Mouse (Mus musculus) limb, embryonic 12.5 days (tissue): ENCODE results near the gene Znrf4. TPM values are rescaled to one million over a fixed set of nuclear protein-coding genes. Genes with fewer than 3 reads are reported as not detected.

Experiments used
- ATAC-seq: fragments of 200-750 bp; cut with Nextera tagmentation; 2 replicates; pipeline ENCODE4 v1.8.0; 2017; ENCODE audit warnings: low read depth, moderate TSS enrichment; ENCODE audit not compliant: insufficient number of reproducible peaks, insufficient read depth, low FRiP score, low TSS enrichment
- H3K27ac ChIP-seq: fragments of 300-500 bp; sonication (generic); 2 replicates; pipeline ENCODE4 v1.5.1; 2016; ENCODE audit warnings: mild to moderate bottlenecking, moderate library complexity
- H3K27me3 ChIP-seq: fragments of 300-500 bp; sonication (generic); 2 replicates; pipeline ENCODE4 v1.6.1; 2016; ENCODE audit warnings: mild to moderate bottlenecking, moderate library complexity
- H3K36me3 ChIP-seq: fragments of 300-500 bp; sonication (generic); 2 replicates; pipeline ENCODE4 v1.6.1; 2016; ENCODE audit warnings: mild to moderate bottlenecking, moderate library complexity
- H3K4me1 ChIP-seq: fragments of 300-500 bp; sonication (generic); replicated peaks from 2 replicates; pipeline ENCODE4 v1.6.1; 2016
- H3K4me2 ChIP-seq: fragments of 300-500 bp; sonication (generic); 2 replicates; pipeline ENCODE4 v1.6.1; 2016; ENCODE audit warnings: mild to moderate bottlenecking, moderate library complexity
- H3K4me3 ChIP-seq: fragments of 300-500 bp; sonication (generic); replicated peaks from 2 replicates; pipeline ENCODE4 v1.5.1; 2016; ENCODE audit warnings: mild to moderate bottlenecking
- H3K9ac ChIP-seq: fragments of 300-500 bp; sonication (generic); replicated peaks from 2 replicates; pipeline ENCODE4 v1.6.1; 2016; ENCODE audit warnings: mild to moderate bottlenecking, moderate library complexity
- H3K9me3 ChIP-seq: fragments of 300-500 bp; sonication (generic); 2 replicates; pipeline ENCODE4 v1.6.1; 2016; ENCODE audit warnings: mild to moderate bottlenecking, moderate library complexity
- WGBS: fragments of 180-500 bp; shearing (Covaris S2); methylation state at CpG from one replicate; pipeline ENCODE4 v1.1.7; 2016; 5-methylcytosine and 5-hydroxymethylcytosine counted together
- polyA plus RNA-seq: library from polyadenylated mRNA; unstranded; fragments of >200 nt; fragmentation: Nextera tagmentation; extraction: Ambion mirVana; gene quantifications from 2 replicates; pipeline ENCODE4 v1.2.1, GENCODE M21; 2016

Znrf4 gene
- polyA plus RNA-seq, 1 experiment from 2014 or later = not detected

GRCm38 (mm10) chr17:56487441-56487888, 24.8 kb downstream of the Znrf4 start:
- peaks cover 12% of the 10 kb centered on the region for H3K4me1 ChIP-seq
- peaks cover 21% of the 10 kb centered on the region for H3K9me3 ChIP-seq
- peak; percentile 69 for ATAC-seq
- H3K27me3 ChIP-seq = no peaks in the 10 kb centered on the region
- WGBS = 7% methylated on average over 11 of the region's 16 CpGs
- H3K9ac ChIP-seq = no peak overlapping the region
- no peak overlapping the region for H3K4me3 ChIP-seq
- H3K36me3 ChIP-seq = no peaks in the 10 kb centered on the region
- no peak overlapping the region for H3K27ac ChIP-seq
- peak overlapping the region; percentile 33 for H3K4me2 ChIP-seq

- Histone ChIP-seq H3K27ac (no peak overlapping the region), H3K4me3 (no peak overlapping the region), H3K27me3 (peaks cover 3% of the 10 kb centered on the region; the same call in 1 of the 2 replicates), H3K9me3 (peaks cover 8% of the 10 kb centered on the region; the same call in 1 of the 2 replicates), H3K4me2 (no peak overlapping the region), H3K9ac (no peak overlapping the region), H3K36me3 (no peaks in the 10 kb centered on the region), H3K4me1 (peaks cover 12% of the 10 kb centered on the region)
- 93% methylated on average over 9 of the region's 9 CpGs for whole genome bisulfite sequencing
- ATAC-seq = no peak
Observed at GRCm38 (mm10) chr17:56485926-56486325, 26.3 kb downstream of the Znrf4 start.

- Histone ChIP-seq H3K4me2 (no peak overlapping the region), H3K4me1 (peaks cover 12% of the 10 kb centered on the region), H3K27me3 (peaks cover 3% of the 10 kb centered on the region; the same call in 1 of the 2 replicates), H3K4me3 (no peak overlapping the region), H3K27ac (no peak overlapping the region), H3K36me3 (no peaks in the 10 kb centered on the region), H3K9ac (no peak overlapping the region), H3K9me3 (no peaks in the 10 kb centered on the region)
- no peak for ATAC-seq
- WGBS = 74% methylated on average over 9 of the region's 9 CpGs
Observed at GRCm38 (mm10) chr17:56485118-56485517, 27.1 kb downstream of the Znrf4 start.

GRCm38 (mm10) chr17:56482671-56483070, 29.6 kb downstream of the Znrf4 start:
- H3K4me1 ChIP-seq = peaks cover 6% of the 10 kb centered on the region; the same call in 1 of the 2 replicates
- H3K9me3 ChIP-seq = no peaks in the 10 kb centered on the region
- H3K27ac ChIP-seq = no peak overlapping the region
- H3K9ac ChIP-seq = no peak overlapping the region
- ATAC-seq = no peak
- peaks cover 11% of the 10 kb centered on the region for H3K27me3 ChIP-seq
- WGBS = 90% methylated on average over 1 of the region's 1 CpGs
- H3K4me2 ChIP-seq = no peak overlapping the region
- H3K36me3 ChIP-seq = no peaks in the 10 kb centered on the region
- H3K4me3 ChIP-seq = no peak overlapping the region

GRCm38 (mm10) chr17:56479358-56479757, 32.9 kb downstream of the Znrf4 start:
- Histone ChIP-seq H3K27me3 (peaks cover 31% of the 10 kb centered on the region), H3K27ac (no peak overlapping the region), H3K9ac (no peak overlapping the region), H3K36me3 (no peaks in the 10 kb centered on the region), H3K9me3 (no peaks in the 10 kb centered on the region), H3K4me1 (peaks cover 13% of the 10 kb centered on the region), H3K4me2 (no peak overlapping the region; the same call in 1 of the 2 replicates), H3K4me3 (no peak overlapping the region)
- WGBS = 15% methylated on average over 6 of the region's 6 CpGs
- no peak for ATAC-seq

- no peaks in the 10 kb centered on the region for H3K36me3 ChIP-seq
- 64% methylated on average over 11 of the region's 11 CpGs for WGBS
- no peak for ATAC-seq
- H3K4me2 ChIP-seq = no peak overlapping the region
- no peak overlapping the region for H3K27ac ChIP-seq
- peaks cover 24% of the 10 kb centered on the region for H3K4me1 ChIP-seq
- no peaks in the 10 kb centered on the region for H3K9me3 ChIP-seq
- H3K9ac ChIP-seq = no peak overlapping the region
- H3K27me3 ChIP-seq = peaks cover 42% of the 10 kb centered on the region
- H3K4me3 ChIP-seq = no peak overlapping the region
Observed at GRCm38 (mm10) chr17:56478191-56478611, 34.0 kb downstream of the Znrf4 start.

- H3K36me3 ChIP-seq = no peaks in the 10 kb centered on the region
- no peak overlapping the region for H3K27ac ChIP-seq
- H3K4me1 ChIP-seq = peaks cover 33% of the 10 kb centered on the region
- no peaks in the 10 kb centered on the region for H3K9me3 ChIP-seq
- H3K27me3 ChIP-seq = peaks cover 51% of the 10 kb centered on the region
- 78% methylated on average over 19 of the region's 19 CpGs for WGBS
- ATAC-seq = no peak
- H3K4me3 ChIP-seq = no peak overlapping the region
- no peak overlapping the region for H3K4me2 ChIP-seq
- no peak overlapping the region for H3K9ac ChIP-seq
Observed at GRCm38 (mm10) chr17:56477191-56477818, 34.9 kb downstream of the Znrf4 start.

GRCm38 (mm10) chr17:56476402-56476752, 35.9 kb downstream of the Znrf4 start, which contains the start of gene Ptprs:
Gene Ptprs, minus strand, starts transcription at chr17:56476483.
- Histone ChIP-seq H3K36me3 (no peaks in the 10 kb centered on the region), H3K4me2 (peak within 1 kb of the TSS; percentile 99), H3K9ac (peak within 1 kb of the TSS; percentile 86), H3K4me3 (peak within 1 kb of the TSS; percentile 84), H3K27ac (peak within 1 kb of the TSS; percentile 74), H3K27me3 (peaks cover 58% of the 10 kb centered on the region), H3K9me3 (no peaks in the 10 kb centered on the region), H3K4me1 (peaks cover 40% of the 10 kb centered on the region)
- WGBS = under 1% methylated on average over 27 of the region's 27 CpGs
- ATAC-seq = peak; percentile 76

GRCm38 (mm10) chr17:56475584-56476401, 36.4 kb downstream of the Znrf4 start:
- H3K4me1 ChIP-seq = peaks cover 43% of the 10 kb centered on the region
- H3K27me3 ChIP-seq = peaks cover 64% of the 10 kb centered on the region
- peak; percentile 41 for ATAC-seq
- no peaks in the 10 kb centered on the region for H3K9me3 ChIP-seq
- peak overlapping the region; percentile 99 for H3K4me2 ChIP-seq
- peak overlapping the region; percentile 86 for H3K9ac ChIP-seq
- WGBS = under 1% methylated on average over 66 of the region's 66 CpGs
- peak overlapping the region; percentile 74 for H3K27ac ChIP-seq
- peak overlapping the region; percentile 84 for H3K4me3 ChIP-seq
- no peaks in the 10 kb centered on the region for H3K36me3 ChIP-seq

- H3K27me3 ChIP-seq = peaks cover 69% of the 10 kb centered on the region
Observed at GRCm38 (mm10) chr17:56474831-56475581, 37.2 kb downstream of the Znrf4 start.

More at GRCm38 (mm10) chr17:56474831-56475581, 37.2 kb downstream of the Znrf4 start:
- Histone ChIP-seq H3K9ac (peak overlapping the region; percentile 86), H3K4me3 (peak overlapping the region; percentile 84), H3K4me2 (peak overlapping the region; percentile 99), H3K4me1 (peaks cover 51% of the 10 kb centered on the region), H3K36me3 (no peaks in the 10 kb centered on the region), H3K9me3 (no peaks in the 10 kb centered on the region), H3K27ac (no peak overlapping the region)
- ATAC-seq = no peak
- WGBS = 2% methylated on average over 24 of the region's 24 CpGs
